Mouse (Mus musculus) midbrain, embryonic 15.5 days (tissue): ENCODE measurements at regions not wholly inside any gene's neighbourhood (a gene's known extent, or its start where the extent isn't known, plus 50 kb on each side); places are given as distances from the start of the nearest gene placed in this dataset.

Source experiments
- ATAC-seq: fragments of 200-750 bp; cut with Nextera tagmentation; replicated peaks from 2 replicates; pipeline ENCODE4 v1.8.0; 2017; ENCODE audit warnings: moderate TSS enrichment
- H3K27ac ChIP-seq: fragments of 300-500 bp; sonication (generic); 2 replicates; pipeline ENCODE4 v1.5.1; 2015; ENCODE audit warnings: mild to moderate bottlenecking, inconsistent platforms
- H3K27me3 ChIP-seq: fragments of 300-500 bp; sonication (generic); replicated peaks from 2 replicates; pipeline ENCODE4 v1.6.1; 2015; ENCODE audit warnings: inconsistent platforms
- H3K36me3 ChIP-seq: fragments of 300-500 bp; sonication (generic); replicated peaks from 2 replicates; pipeline ENCODE4 v1.6.1; 2015; ENCODE audit warnings: inconsistent platforms
- H3K4me1 ChIP-seq: fragments of 300-500 bp; sonication (generic); 2 replicates; pipeline ENCODE4 v1.6.1; 2015; ENCODE audit warnings: inconsistent platforms
- H3K4me2 ChIP-seq: fragments of 300-500 bp; sonication (generic); 2 replicates; pipeline ENCODE4 v1.6.1; 2015; ENCODE audit warnings: inconsistent platforms, mild to moderate bottlenecking, moderate library complexity
- H3K4me3 ChIP-seq: fragments of 300-500 bp; sonication (generic); 2 replicates; pipeline ENCODE4 v1.5.1; 2015; ENCODE audit warnings: mild to moderate bottlenecking, inconsistent platforms
- H3K9ac ChIP-seq: fragments of 300-500 bp; sonication (generic); 2 replicates; pipeline ENCODE4 v1.6.1; 2015; ENCODE audit warnings: mild to moderate bottlenecking, inconsistent platforms
- H3K9me3 ChIP-seq: fragments of 300-500 bp; sonication (generic); 2 replicates; pipeline ENCODE4 v1.6.1; 2016; ENCODE audit warnings: inconsistent platforms
- WGBS: fragments of 180-500 bp; shearing (Covaris S2); methylation state at CpG from one replicate; pipeline ENCODE4 v1.1.7; 2015; ENCODE audit warnings: mixed read lengths; 5-methylcytosine and 5-hydroxymethylcytosine counted together

- no peak; the same call in 1 of the 2 replicates for ATAC-seq
- no peaks in the 10 kb centered on the region for H3K27me3 ChIP-seq
Measured at GRCm38 (mm10) chr12:33593685-33594084, 164.2 kb downstream of the Twistnb start.

GRCm38 (mm10) chr12:33605393-33605792 is 176.0 kb downstream of the Twistnb start:
- WGBS, result 62% methylated on average over 4 of the region's 4 CpGs
- ATAC-seq, result no peak
- no peak overlapping the region for H3K4me2 ChIP-seq
- H3K4me3 ChIP-seq, result no peak overlapping the region
- no peaks in the 10 kb centered on the region for H3K36me3 ChIP-seq
- H3K27me3 ChIP-seq, result no peaks in the 10 kb centered on the region
- no peak overlapping the region for H3K27ac ChIP-seq
- H3K9me3 ChIP-seq, result no peaks in the 10 kb centered on the region
- no peak overlapping the region for H3K9ac ChIP-seq
- H3K4me1 ChIP-seq, result no peaks in the 10 kb centered on the region

More at GRCm38 (mm10) chr12:33593685-33594084, 164.2 kb downstream of the Twistnb start:
- peaks cover 13% of the 10 kb centered on the region; the same call in 1 of the 2 replicates for H3K4me1 ChIP-seq
- H3K4me2 ChIP-seq, result no peak overlapping the region
- 58% methylated on average over 4 of the region's 4 CpGs for WGBS
- no peaks in the 10 kb centered on the region for H3K9me3 ChIP-seq
- H3K36me3 ChIP-seq, result no peaks in the 10 kb centered on the region
- no peak overlapping the region for H3K27ac ChIP-seq
- no peak overlapping the region for H3K9ac ChIP-seq
- H3K4me3 ChIP-seq, result no peak overlapping the region

GRCm38 (mm10) chr12:33607811-33608602 is 178.6 kb downstream of the Twistnb start:
- no peak overlapping the region for H3K27ac ChIP-seq
- WGBS, result 69% methylated on average over 7 of the region's 7 CpGs
- H3K4me3 ChIP-seq, result no peak overlapping the region
- no peaks in the 10 kb centered on the region for H3K27me3 ChIP-seq
- no peak overlapping the region for H3K9ac ChIP-seq
- H3K9me3 ChIP-seq, result no peaks in the 10 kb centered on the region
- no peak for ATAC-seq
- H3K4me1 ChIP-seq, result no peaks in the 10 kb centered on the region
- no peaks in the 10 kb centered on the region for H3K36me3 ChIP-seq
- H3K4me2 ChIP-seq, result no peak overlapping the region

GRCm38 (mm10) chr12:33612378-33612777 is 182.9 kb downstream of the Twistnb start:
- no peak overlapping the region for H3K9ac ChIP-seq
- no peaks in the 10 kb centered on the region for H3K27me3 ChIP-seq
- no peaks in the 10 kb centered on the region for H3K36me3 ChIP-seq
- no peak for ATAC-seq
- H3K4me2 ChIP-seq, result no peak overlapping the region
- 87% methylated on average over 3 of the region's 3 CpGs for WGBS
- no peaks in the 10 kb centered on the region for H3K4me1 ChIP-seq
- H3K27ac ChIP-seq, result no peak overlapping the region
- no peak overlapping the region for H3K4me3 ChIP-seq
- no peaks in the 10 kb centered on the region for H3K9me3 ChIP-seq

GRCm38 (mm10) chr12:33620391-33620790 is 191.0 kb downstream of the Twistnb start:
- Histone ChIP-seq H3K36me3 (no peaks in the 10 kb centered on the region), H3K4me3 (no peak overlapping the region), H3K27me3 (no peaks in the 10 kb centered on the region), H3K4me2 (no peak overlapping the region), H3K4me1 (no peaks in the 10 kb centered on the region), H3K27ac (no peak overlapping the region), H3K9ac (no peak overlapping the region), H3K9me3 (no peaks in the 10 kb centered on the region)
- ATAC-seq, result no peak
- 87% methylated on average over 4 of the region's 4 CpGs for WGBS

GRCm38 (mm10) chr12:33626092-33626882 is 196.9 kb downstream of the Twistnb start:
- 80% methylated on average over 4 of the region's 4 CpGs for WGBS
- H3K4me1 ChIP-seq, result no peaks in the 10 kb centered on the region
- no peak overlapping the region for H3K27ac ChIP-seq
- H3K4me3 ChIP-seq, result no peak overlapping the region
- ATAC-seq, result no peak
- H3K9me3 ChIP-seq, result no peaks in the 10 kb centered on the region
- H3K27me3 ChIP-seq, result no peaks in the 10 kb centered on the region
- H3K9ac ChIP-seq, result no peak overlapping the region
- H3K4me2 ChIP-seq, result no peak overlapping the region
- H3K36me3 ChIP-seq, result no peaks in the 10 kb centered on the region

GRCm38 (mm10) chr12:33652597-33652996 is 223.2 kb downstream of the Twistnb start:
- Histone ChIP-seq H3K9me3 (no peaks in the 10 kb centered on the region), H3K27me3 (no peaks in the 10 kb centered on the region), H3K4me1 (no peaks in the 10 kb centered on the region), H3K9ac (no peak overlapping the region), H3K4me2 (no peak overlapping the region), H3K36me3 (no peaks in the 10 kb centered on the region), H3K27ac (no peak overlapping the region), H3K4me3 (no peak overlapping the region)
- WGBS, result 87% methylated on average over 1 of the region's 1 CpGs
- ATAC-seq, result no peak

GRCm38 (mm10) chr12:33675508-33675907 is 246.1 kb downstream of the Twistnb start:
- H3K9me3 ChIP-seq, result no peaks in the 10 kb centered on the region
- WGBS, result 83% methylated on average over 6 of the region's 6 CpGs
- no peak overlapping the region for H3K4me2 ChIP-seq
- H3K4me3 ChIP-seq, result no peak overlapping the region
- no peaks in the 10 kb centered on the region for H3K4me1 ChIP-seq
- no peak overlapping the region for H3K27ac ChIP-seq
- ATAC-seq, result no peak
- no peaks in the 10 kb centered on the region for H3K36me3 ChIP-seq
- H3K27me3 ChIP-seq, result no peaks in the 10 kb centered on the region
- no peak overlapping the region for H3K9ac ChIP-seq

GRCm38 (mm10) chr12:33692870-33693269 is 235.4 kb upstream of the Ferd3l start:
- H3K27me3 ChIP-seq, result no peaks in the 10 kb centered on the region
- no peak overlapping the region for H3K4me2 ChIP-seq
- no peak overlapping the region for H3K4me3 ChIP-seq
- ATAC-seq, result no peak
- H3K27ac ChIP-seq, result no peak overlapping the region
- no peaks in the 10 kb centered on the region for H3K9me3 ChIP-seq
- 83% methylated on average over 3 of the region's 3 CpGs for WGBS
- no peak overlapping the region for H3K9ac ChIP-seq
- H3K4me1 ChIP-seq, result no peaks in the 10 kb centered on the region
- no peaks in the 10 kb centered on the region for H3K36me3 ChIP-seq

- 83% methylated on average over 3 of the region's 3 CpGs for WGBS
Measured at GRCm38 (mm10) chr12:33714392-33714791, 213.8 kb upstream of the Ferd3l start.

GRCm38 (mm10) chr12:33715997-33716396 is 212.2 kb upstream of the Ferd3l start:
- no peak overlapping the region for H3K9ac ChIP-seq
- no peaks in the 10 kb centered on the region for H3K36me3 ChIP-seq
- no peak overlapping the region for H3K4me2 ChIP-seq
- no peaks in the 10 kb centered on the region for H3K9me3 ChIP-seq
- H3K27me3 ChIP-seq, result no peaks in the 10 kb centered on the region
- WGBS, result 90% methylated on average over 2 of the region's 2 CpGs
- no peak overlapping the region for H3K4me3 ChIP-seq
- H3K4me1 ChIP-seq, result peaks cover 8% of the 10 kb centered on the region
- ATAC-seq, result no peak
- H3K27ac ChIP-seq, result no peak overlapping the region

More at GRCm38 (mm10) chr12:33714392-33714791, 213.8 kb upstream of the Ferd3l start:
- ATAC-seq, result no peak
- no peak overlapping the region for H3K4me3 ChIP-seq
- no peak overlapping the region for H3K27ac ChIP-seq
- no peak overlapping the region for H3K4me2 ChIP-seq
- no peaks in the 10 kb centered on the region for H3K36me3 ChIP-seq
- H3K9ac ChIP-seq, result no peak overlapping the region
- no peaks in the 10 kb centered on the region for H3K27me3 ChIP-seq
- H3K4me1 ChIP-seq, result peaks cover 8% of the 10 kb centered on the region
- no peaks in the 10 kb centered on the region for H3K9me3 ChIP-seq

- ATAC-seq, result no peak
- Histone ChIP-seq H3K4me2 (no peak overlapping the region), H3K9me3 (no peaks in the 10 kb centered on the region), H3K4me3 (no peak overlapping the region), H3K27ac (no peak overlapping the region), H3K9ac (no peak overlapping the region), H3K27me3 (no peaks in the 10 kb centered on the region), H3K36me3 (no peaks in the 10 kb centered on the region), H3K4me1 (peaks cover 8% of the 10 kb centered on the region)
- 41% methylated on average over 4 of the region's 4 CpGs for WGBS
Measured at GRCm38 (mm10) chr12:33717053-33717452, 211.2 kb upstream of the Ferd3l start.
